Mouse (Mus musculus) forebrain, embryonic 16.5 days (tissue): ENCODE data around the gene Hal. TPM values are rescaled to one million over a fixed set of nuclear protein-coding genes. Genes with fewer than 3 reads are reported as not detected.
A peak's percentile ranks its signal among the peaks of the same experiment; 100 is the strongest.

Experiments used
- ATAC-seq: fragments of 200-750 bp; cut with Nextera tagmentation; 2 replicates; pipeline ENCODE4 v1.8.0; 2017; ENCODE audit warnings: mild to moderate bottlenecking, moderate library complexity
- H3K27ac ChIP-seq: fragments of 300-500 bp; sonication (generic); 2 replicates; pipeline ENCODE4 v1.5.1; 2014; ENCODE audit warnings: low read length, control low read depth
- H3K27me3 ChIP-seq: fragments of 300-500 bp; sonication (generic); replicated peaks from 2 replicates; pipeline ENCODE4 v1.6.1; 2014; ENCODE audit warnings: low read length; ENCODE audit not compliant: control insufficient read depth, insufficient read depth
- H3K36me3 ChIP-seq: fragments of 300-500 bp; sonication (generic); 2 replicates; pipeline ENCODE4 v1.6.1; 2014; ENCODE audit not compliant: control insufficient read depth, insufficient read depth
- H3K4me1 ChIP-seq: fragments of 300-500 bp; sonication (generic); replicated peaks from 2 replicates; pipeline ENCODE4 v1.6.1; 2014; ENCODE audit warnings: low read length; ENCODE audit not compliant: control insufficient read depth, insufficient read depth
- H3K4me2 ChIP-seq: fragments of 300-500 bp; sonication (generic); 2 replicates; pipeline ENCODE4 v1.6.1; 2014; ENCODE audit warnings: mild to moderate bottlenecking, low read length, control low read depth
- H3K4me3 ChIP-seq: fragments of 300-500 bp; sonication (generic); replicated peaks from 2 replicates; pipeline ENCODE4 v1.5.1; 2014; ENCODE audit warnings: mild to moderate bottlenecking, low read length, control low read depth
- H3K9ac ChIP-seq: fragments of 300-500 bp; sonication (generic); replicated peaks from 2 replicates; pipeline ENCODE4 v1.6.1; 2014; ENCODE audit warnings: low read depth, low read length, control low read depth
- H3K9me3 ChIP-seq: fragments of 300-500 bp; sonication (generic); 2 replicates; pipeline ENCODE4 v1.6.1; 2016; ENCODE audit warnings: low read length; ENCODE audit not compliant: control insufficient read depth
- WGBS: fragments of 180-500 bp; shearing (Covaris S2); extraction: QIAGEN DNeasy Blood & Tissue Kit; methylation state at CpG from one replicate; pipeline ENCODE4 v1.1.7; 2014; 5-methylcytosine and 5-hydroxymethylcytosine counted together
- polyA plus RNA-seq: library from polyadenylated mRNA; unstranded; fragments of >200 nt; fragmentation: Nextera tagmentation; extraction: Ambion mirVana; gene quantifications from 2 replicates; pipeline ENCODE4 v1.2.1, GENCODE M21; 2015

Hal gene
- polyA plus RNA-seq, 1 experiment from 2014 or later: 0.13 TPM

- Histone ChIP-seq H3K4me1 (no peaks in the 10 kb centered on the region), H3K4me3 (no peak overlapping the region), H3K27me3 (no peaks in the 10 kb centered on the region), H3K36me3 (no peaks in the 10 kb centered on the region), H3K27ac (no peak overlapping the region), H3K9ac (no peak overlapping the region), H3K4me2 (no peak overlapping the region), H3K9me3 (no peaks in the 10 kb centered on the region)
- no peak for ATAC-seq
- WGBS: 67% methylated on average over 4 of the region's 4 CpGs
Observed at GRCm38 (mm10) chr10:93520994-93521393, 32.4 kb downstream of the Hal start.

GRCm38 (mm10) chr10:93525329-93525728 is 36.8 kb downstream of the Hal start:
- ATAC-seq: no peak

GRCm38 (mm10) chr10:93538287-93538686 is 49.7 kb downstream of the Hal start:
- H3K9me3 ChIP-seq: no peaks in the 10 kb centered on the region
- H3K9ac ChIP-seq: no peak overlapping the region
- H3K36me3 ChIP-seq: no peaks in the 10 kb centered on the region
- H3K27ac ChIP-seq: no peak overlapping the region
- H3K4me1 ChIP-seq: peaks cover 6% of the 10 kb centered on the region; the same call in 1 of the 2 replicates
- peaks cover 4% of the 10 kb centered on the region; the same call in 1 of the 2 replicates for H3K27me3 ChIP-seq
- no peak overlapping the region for H3K4me2 ChIP-seq
- no peak overlapping the region for H3K4me3 ChIP-seq
- ATAC-seq: no peak
- 95% methylated on average over 2 of the region's 2 CpGs for WGBS

More at GRCm38 (mm10) chr10:93525329-93525728, 36.8 kb downstream of the Hal start:
- Histone ChIP-seq H3K9ac (no peak overlapping the region), H3K4me2 (no peak overlapping the region), H3K4me1 (no peaks in the 10 kb centered on the region), H3K27ac (no peak overlapping the region), H3K27me3 (no peaks in the 10 kb centered on the region), H3K9me3 (peaks cover 3% of the 10 kb centered on the region; the same call in 1 of the 2 replicates), H3K36me3 (no peaks in the 10 kb centered on the region), H3K4me3 (no peak overlapping the region)
- WGBS: 84% methylated on average over 1 of the region's 1 CpGs

- peaks cover 4% of the 10 kb centered on the region; the same call in 1 of the 2 replicates for H3K27me3 ChIP-seq
- no peak overlapping the region for H3K27ac ChIP-seq
- no peak overlapping the region for H3K4me3 ChIP-seq
- no peak overlapping the region for H3K9ac ChIP-seq
- H3K36me3 ChIP-seq: no peaks in the 10 kb centered on the region
- ATAC-seq: no peak
- no peak overlapping the region for H3K4me2 ChIP-seq
- no peaks in the 10 kb centered on the region for H3K9me3 ChIP-seq
- H3K4me1 ChIP-seq: peaks cover 6% of the 10 kb centered on the region; the same call in 1 of the 2 replicates
- 71% methylated on average over 6 of the region's 6 CpGs for WGBS
Observed at GRCm38 (mm10) chr10:93538818-93539217, 50.2 kb downstream of the Hal start.

- peak within 1 kb of the TSS; percentile 32 for H3K4me3 ChIP-seq
- no peaks in the 10 kb centered on the region for H3K9me3 ChIP-seq
- H3K4me2 ChIP-seq: peak within 1 kb of the TSS; percentile 63
- peaks cover 6% of the 10 kb centered on the region; the same call in 1 of the 2 replicates for H3K4me1 ChIP-seq
- no peaks in the 10 kb centered on the region for H3K27me3 ChIP-seq
- ATAC-seq: peak; percentile 96
- peak within 1 kb of the TSS; percentile 51; the same call in 1 of the 2 replicates for H3K9ac ChIP-seq
- H3K36me3 ChIP-seq: no peaks in the 10 kb centered on the region
- WGBS: 3% methylated on average over 35 of the region's 35 CpGs
- no peak within 1 kb of the TSS for H3K27ac ChIP-seq
Observed at GRCm38 (mm10) chr10:93539775-93540430, 51.3 kb downstream of the Hal start, which contains the start of gene Amdhd1. Gene Amdhd1 (minus strand): TSS chr10:93540033.

- 76% methylated on average over 17 of the region's 17 CpGs for WGBS
- peak within 1 kb of the TSS; percentile 51; the same call in 1 of the 2 replicates for H3K9ac ChIP-seq
- H3K27ac ChIP-seq: no peak within 1 kb of the TSS
- H3K36me3 ChIP-seq: no peaks in the 10 kb centered on the region
- H3K4me1 ChIP-seq: peaks cover 6% of the 10 kb centered on the region; the same call in 1 of the 2 replicates
- H3K27me3 ChIP-seq: no peaks in the 10 kb centered on the region
- H3K9me3 ChIP-seq: no peaks in the 10 kb centered on the region
- H3K4me3 ChIP-seq: peak within 1 kb of the TSS; percentile 32
- peak within 1 kb of the TSS; percentile 63 for H3K4me2 ChIP-seq
- 0 out of 2 replicates have a peak, but pooled peaks have one; percentile 4 for ATAC-seq
Observed at GRCm38 (mm10) chr10:93540431-93541210, 52.1 kb downstream of the Hal start, which contains the start of gene Ccdc38. Gene Ccdc38 (plus strand): TSS chr10:93540632.

- Histone ChIP-seq H3K9me3 (no peaks in the 10 kb centered on the region), H3K36me3 (no peaks in the 10 kb centered on the region), H3K4me1 (peaks cover 6% of the 10 kb centered on the region; the same call in 1 of the 2 replicates), H3K9ac (no peak overlapping the region), H3K4me3 (no peak overlapping the region), H3K4me2 (no peak overlapping the region), H3K27ac (no peak overlapping the region), H3K27me3 (no peaks in the 10 kb centered on the region)
- WGBS: 92% methylated on average over 1 of the region's 1 CpGs
- ATAC-seq: no peak
Observed at GRCm38 (mm10) chr10:93541585-93541984, 53.0 kb downstream of the Hal start.

- H3K9me3 ChIP-seq: no peaks in the 10 kb centered on the region
- no peak overlapping the region for H3K27ac ChIP-seq
- no peak overlapping the region for H3K4me3 ChIP-seq
- WGBS: 39% methylated on average over 4 of the region's 4 CpGs
- H3K4me1 ChIP-seq: peaks cover 6% of the 10 kb centered on the region; the same call in 1 of the 2 replicates
- H3K36me3 ChIP-seq: no peaks in the 10 kb centered on the region
- H3K27me3 ChIP-seq: no peaks in the 10 kb centered on the region
- H3K4me2 ChIP-seq: no peak overlapping the region
- H3K9ac ChIP-seq: no peak overlapping the region
- no peak for ATAC-seq
Observed at GRCm38 (mm10) chr10:93542356-93542755, 53.8 kb downstream of the Hal start.

- H3K4me1 ChIP-seq: peaks cover 6% of the 10 kb centered on the region; the same call in 1 of the 2 replicates
- 56% methylated on average over 6 of the region's 6 CpGs for WGBS
- no peaks in the 10 kb centered on the region for H3K27me3 ChIP-seq
- H3K4me3 ChIP-seq: no peak overlapping the region
- no peak for ATAC-seq
- H3K36me3 ChIP-seq: no peaks in the 10 kb centered on the region
- H3K9ac ChIP-seq: no peak overlapping the region
- H3K4me2 ChIP-seq: no peak overlapping the region
- H3K9me3 ChIP-seq: no peaks in the 10 kb centered on the region
- no peak overlapping the region for H3K27ac ChIP-seq
Observed at GRCm38 (mm10) chr10:93543176-93543575, 54.6 kb downstream of the Hal start.
